Mouse (Mus musculus) heart, embryonic 10.5 days (tissue): ENCODE measurements around the gene Cd37. TPM values are rescaled to one million over a fixed set of nuclear protein-coding genes. Genes with fewer than 3 reads are reported as not detected.

Source experiments
- DNase-seq: peaks from one replicate; pipeline ENCODE4 v3.0.0-alpha.2; 2017; ENCODE audit warnings: low spot score
- H3K27ac ChIP-seq: fragments of 300-500 bp; sonication (generic); 2 replicates; pipeline ENCODE4 v1.5.1; 2016; ENCODE audit warnings: mild to moderate bottlenecking
- H3K27me3 ChIP-seq: fragments of 300-500 bp; sonication (generic); 2 replicates; pipeline ENCODE4 v1.6.1; 2016; ENCODE audit warnings: mild to moderate bottlenecking; ENCODE audit not compliant: poor library complexity, insufficient read depth, severe bottlenecking
- H3K36me3 ChIP-seq: fragments of 300-500 bp; sonication (generic); 2 replicates; pipeline ENCODE4 v1.6.1; 2016; ENCODE audit warnings: mild to moderate bottlenecking, moderate library complexity
- H3K4me1 ChIP-seq: fragments of 300-500 bp; sonication (generic); 2 replicates; pipeline ENCODE4 v1.6.1; 2016; ENCODE audit warnings: mild to moderate bottlenecking
- H3K4me3 ChIP-seq: fragments of 300-500 bp; sonication (generic); 2 replicates; pipeline ENCODE4 v1.5.1; 2016; ENCODE audit warnings: mild to moderate bottlenecking, moderate library complexity
- H3K9me3 ChIP-seq: fragments of 300-500 bp; sonication (generic); 2 replicates; pipeline ENCODE4 v1.6.1; 2016; ENCODE audit warnings: mild to moderate bottlenecking, moderate library complexity
- WGBS: fragments of 180-500 bp; shearing (Covaris S2); methylation state at CpG from one replicate; pipeline ENCODE4 v1.1.7; 2016; 5-methylcytosine and 5-hydroxymethylcytosine counted together
- polyA plus RNA-seq: library from polyadenylated mRNA; unstranded; fragments of >200 nt; fragmentation: Nextera tagmentation; extraction: Ambion mirVana; gene quantifications from 2 replicates; pipeline ENCODE4 v1.2.1, GENCODE M21; 2016

Cd37 gene
- polyA plus RNA-seq, 1 experiment from 2014 or later, result 2.3 TPM

DNA sequence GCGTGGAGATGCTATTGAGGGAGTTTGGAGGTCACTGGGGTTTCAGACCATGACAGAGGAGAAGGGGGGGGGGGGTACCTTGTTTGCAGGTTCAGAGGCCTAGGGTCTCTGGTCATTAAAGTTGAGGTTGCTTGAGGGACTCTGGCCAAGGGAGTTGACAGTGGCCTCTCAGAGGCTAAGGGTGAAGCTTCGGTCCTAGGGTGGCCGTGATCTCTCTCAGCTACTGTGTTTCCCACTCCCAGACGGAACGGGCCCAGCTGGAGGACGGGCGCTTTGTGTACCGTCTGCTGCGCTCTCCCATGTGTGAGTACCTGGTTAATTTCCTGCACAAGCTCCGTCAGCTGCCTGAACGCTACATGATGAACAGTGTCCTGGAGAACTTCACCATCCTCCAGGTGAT lies 7.0 kb downstream of the Cd37 start:
- Histone ChIP-seq H3K27ac (no peak overlapping the region), H3K4me1 (peaks cover 44% of the 10 kb centered on the region), H3K36me3 (peaks cover 59% of the 10 kb centered on the region), H3K27me3 (peaks cover 11% of the 10 kb centered on the region), H3K9me3 (no peaks in the 10 kb centered on the region), H3K4me3 (no peak overlapping the region)
- peak; percentile 69 for DNase-seq
- WGBS, result 84% methylated on average over 11 of the region's 11 CpGs

DNA sequence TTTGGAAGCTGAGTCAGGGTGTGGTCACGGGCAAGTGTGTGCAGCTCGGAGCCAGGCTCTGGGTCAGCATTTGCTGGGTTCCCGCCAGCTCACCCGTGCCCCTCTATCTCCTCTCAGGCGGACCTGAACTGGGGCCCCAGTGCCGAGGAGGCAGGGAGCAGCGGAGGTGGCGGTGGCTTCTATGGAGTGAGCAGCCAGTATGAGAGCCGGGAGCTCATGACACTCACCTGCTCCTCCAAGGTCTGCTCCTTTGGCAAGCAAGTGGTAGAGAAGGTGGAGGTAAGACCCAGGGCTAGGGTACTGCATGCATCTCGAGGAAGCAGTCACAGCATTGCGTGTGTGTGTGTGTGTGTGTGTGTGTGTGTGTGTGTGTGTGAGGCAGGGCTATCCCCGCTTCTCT lies 7.7 kb downstream of the Cd37 start:
- peaks cover 4% of the 10 kb centered on the region; the same call in 1 of the 2 replicates for H3K27me3 ChIP-seq
- no peak overlapping the region for H3K4me3 ChIP-seq
- no peaks in the 10 kb centered on the region for H3K9me3 ChIP-seq
- WGBS, result 89% methylated on average over 12 of the region's 12 CpGs
- peak; percentile 71 for DNase-seq
- H3K36me3 ChIP-seq, result peaks cover 66% of the 10 kb centered on the region
- no peak overlapping the region for H3K27ac ChIP-seq
- peaks cover 43% of the 10 kb centered on the region for H3K4me1 ChIP-seq

DNA sequence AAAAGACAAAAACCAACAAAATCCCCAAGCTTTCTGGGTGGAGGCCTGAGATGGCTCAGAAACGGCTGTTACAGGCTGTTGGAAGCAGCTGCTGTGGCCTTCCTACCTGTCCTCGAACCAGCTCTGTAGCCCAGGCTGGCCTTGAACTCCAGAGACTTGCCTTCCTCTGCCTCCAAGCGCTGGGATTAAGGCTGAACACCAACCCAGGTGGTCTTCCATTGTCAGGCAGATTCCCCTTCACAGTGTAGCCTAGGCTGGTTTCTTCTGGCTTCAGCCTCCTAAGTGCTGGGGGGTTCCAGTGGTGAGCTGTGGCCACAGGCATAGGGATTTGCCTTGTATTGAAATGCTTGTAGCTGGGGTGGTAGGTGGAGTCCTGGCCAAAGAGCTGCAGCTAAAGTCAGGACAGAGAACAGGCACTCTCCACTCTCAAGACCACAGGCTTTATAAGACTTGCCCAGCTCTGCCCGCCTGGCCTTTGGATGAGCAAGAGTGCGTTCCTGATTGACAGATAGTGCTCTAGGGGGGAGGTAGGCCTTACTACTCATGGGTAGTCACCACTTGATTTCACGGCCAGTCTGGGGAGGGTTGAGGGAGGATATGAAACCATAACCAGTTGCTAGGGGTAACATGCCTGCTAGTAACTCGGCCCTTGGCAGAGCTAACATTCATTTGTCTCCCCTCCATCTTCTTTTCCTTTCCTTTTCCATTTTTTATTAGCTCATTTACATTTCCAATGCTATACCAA lies 9.3 kb downstream of the Cd37 start:
- H3K36me3 ChIP-seq, result peaks cover 82% of the 10 kb centered on the region
- WGBS, result 84% methylated on average over 7 of the region's 7 CpGs
- H3K4me1 ChIP-seq, result peaks cover 29% of the 10 kb centered on the region
- H3K9me3 ChIP-seq, result no peaks in the 10 kb centered on the region
- no peaks in the 10 kb centered on the region for H3K27me3 ChIP-seq
- no peak overlapping the region for H3K4me3 ChIP-seq
- no peak overlapping the region for H3K27ac ChIP-seq
- DNase-seq, result peak; percentile 61

GRCm38 (mm10) chr7:45229046-45229445 lies 9.9 kb downstream of the Cd37 start:
- 90% methylated on average over 8 of the region's 8 CpGs for WGBS
- H3K36me3 ChIP-seq, result peaks cover 88% of the 10 kb centered on the region
- H3K27me3 ChIP-seq, result no peaks in the 10 kb centered on the region
- peak; percentile 72 for DNase-seq
- H3K4me1 ChIP-seq, result peaks cover 23% of the 10 kb centered on the region
- H3K4me3 ChIP-seq, result no peak overlapping the region
- no peak overlapping the region for H3K27ac ChIP-seq
- no peaks in the 10 kb centered on the region for H3K9me3 ChIP-seq

- Histone ChIP-seq H3K36me3 (peaks cover 93% of the 10 kb centered on the region), H3K27me3 (no peaks in the 10 kb centered on the region), H3K9me3 (no peaks in the 10 kb centered on the region), H3K4me3 (no peak overlapping the region), H3K27ac (no peak overlapping the region), H3K4me1 (peaks cover 18% of the 10 kb centered on the region)
- 93% methylated on average over 18 of the region's 18 CpGs for WGBS
- peak; percentile 66 for DNase-seq
These were observed 10.4 kb downstream of the Cd37 start for GRCm38 (mm10) chr7:45228548-45228947.

GRCm38 (mm10) chr7:45226421-45226820 lies 12.5 kb downstream of the Cd37 start:
- H3K4me3 ChIP-seq, result no peak overlapping the region
- H3K9me3 ChIP-seq, result no peaks in the 10 kb centered on the region
- H3K27me3 ChIP-seq, result no peaks in the 10 kb centered on the region
- peak; percentile 65 for DNase-seq
- WGBS, result 94% methylated on average over 5 of the region's 5 CpGs
- 0 out of 2 replicates have a peak, but pooled peaks cover 4% of the 10 kb centered on the region for H3K4me1 ChIP-seq
- H3K27ac ChIP-seq, result no peak overlapping the region
- H3K36me3 ChIP-seq, result peaks cover 96% of the 10 kb centered on the region

GRCm38 (mm10) chr7:45224826-45225225 lies 14.1 kb downstream of the Cd37 start:
- DNase-seq, result peak; percentile 39
- Histone ChIP-seq H3K9me3 (no peaks in the 10 kb centered on the region), H3K27ac (no peak overlapping the region), H3K36me3 (peaks cover 100% of the 10 kb centered on the region), H3K27me3 (no peaks in the 10 kb centered on the region), H3K4me1 (peaks cover 7% of the 10 kb centered on the region; the same call in 1 of the 2 replicates), H3K4me3 (no peak overlapping the region)
- WGBS, result 94% methylated on average over 7 of the region's 7 CpGs

DNA sequence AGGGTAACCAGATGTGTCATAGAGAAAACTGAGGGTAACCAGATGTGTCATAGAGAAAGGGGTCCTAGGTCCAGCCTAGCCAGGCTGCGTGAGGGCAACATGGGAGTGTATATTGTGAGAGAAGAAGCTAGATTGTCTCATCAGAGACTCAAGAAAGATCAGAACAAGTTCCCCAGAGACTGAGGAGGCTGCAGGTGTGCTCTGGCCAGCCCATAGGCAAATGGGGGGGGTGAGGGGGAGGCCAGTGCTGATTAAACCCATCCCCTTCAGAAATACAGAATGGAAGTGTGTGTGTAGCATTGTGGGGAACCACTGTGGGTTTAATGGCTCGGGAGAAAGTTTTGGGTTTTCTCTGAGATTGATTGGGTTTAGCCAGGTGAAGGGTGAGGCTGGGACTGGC lies 17.2 kb downstream of the Cd37 start:
- Histone ChIP-seq H3K9me3 (no peaks in the 10 kb centered on the region), H3K4me3 (no peak overlapping the region), H3K27ac (no peak overlapping the region), H3K36me3 (peaks cover 96% of the 10 kb centered on the region), H3K27me3 (no peaks in the 10 kb centered on the region), H3K4me1 (peaks cover 34% of the 10 kb centered on the region)
- 84% methylated on average over 2 of the region's 2 CpGs for WGBS
- DNase-seq, result no peak

GRCm38 (mm10) chr7:45216442-45217183 lies 22.3 kb downstream of the Cd37 start:
- under 1% methylated on average over 13 of the region's 13 CpGs for WGBS
- Histone ChIP-seq H3K27ac (peak overlapping the region; percentile 96), H3K36me3 (peaks cover 46% of the 10 kb centered on the region), H3K4me1 (peaks cover 51% of the 10 kb centered on the region), H3K27me3 (peaks cover 8% of the 10 kb centered on the region), H3K9me3 (no peaks in the 10 kb centered on the region), H3K4me3 (peak overlapping the region; percentile 93)
- DNase-seq, result peak; percentile 92

DNA sequence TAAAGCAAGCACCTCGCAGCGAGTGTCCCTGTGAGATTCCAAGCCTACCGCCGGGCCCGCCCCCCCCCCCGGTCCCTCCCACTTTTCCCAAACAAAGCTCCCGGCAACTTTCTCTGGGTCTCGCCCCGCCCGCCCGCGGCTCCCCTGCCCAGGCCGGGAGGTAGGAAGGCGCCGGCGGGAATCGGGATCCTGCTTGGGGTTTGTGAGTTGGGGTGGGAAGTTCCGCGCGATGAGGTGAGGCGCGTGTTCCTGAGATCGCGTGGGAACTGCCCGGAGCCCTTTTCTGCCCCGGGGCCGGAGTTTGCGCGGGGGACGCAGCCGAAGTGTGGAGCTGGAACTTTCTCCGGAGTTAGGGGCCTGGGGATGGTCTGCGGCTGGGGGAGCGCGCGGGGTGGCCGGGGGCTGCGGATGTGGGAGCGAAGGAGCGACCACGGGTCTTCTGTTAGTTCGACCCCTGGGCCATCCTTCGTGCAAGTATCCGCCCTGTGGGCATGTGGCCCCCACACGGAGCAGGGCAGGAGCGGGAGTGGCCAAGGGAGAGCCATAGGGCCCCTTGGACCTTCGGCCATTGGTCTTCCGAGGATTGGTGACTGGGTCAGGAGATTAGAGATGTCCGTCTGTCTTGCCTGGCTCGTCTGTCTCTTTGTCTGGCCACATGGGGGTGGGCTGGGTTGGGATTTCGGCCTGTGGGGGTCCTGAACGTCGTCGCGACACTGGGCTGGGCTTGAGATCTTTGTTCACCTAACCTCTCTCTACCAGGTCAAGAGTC lies 23.1 kb downstream of the Cd37 start, which contains the start of gene Tead2:
TSS of gene Tead2 (plus strand) at position 81 of the 769 bp plus-strand sequence.
- peaks cover 58% of the 10 kb centered on the region for H3K4me1 ChIP-seq
- under 1% methylated on average over 55 of the region's 55 CpGs for WGBS
- no peaks in the 10 kb centered on the region for H3K9me3 ChIP-seq

DNA sequence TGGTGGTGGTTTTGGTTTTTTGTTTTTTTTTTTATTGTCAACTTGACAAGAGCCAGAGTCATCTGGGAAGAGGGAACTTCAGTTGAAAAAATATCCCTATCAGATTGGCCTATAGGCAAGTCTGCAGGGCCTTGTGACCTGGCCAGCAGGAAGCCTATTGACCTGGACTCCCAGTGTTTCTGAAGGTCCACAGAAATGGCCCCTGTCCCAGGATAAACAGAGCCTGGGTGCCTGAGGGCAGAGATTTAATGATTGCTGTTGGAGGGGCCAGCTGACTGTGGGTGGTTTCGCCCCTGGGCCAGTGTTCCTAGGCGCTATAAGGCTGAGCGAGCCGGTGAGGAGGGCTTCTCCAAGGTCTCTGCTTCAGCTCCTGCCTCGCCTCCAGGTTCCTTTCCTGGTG lies 25.2 kb downstream of the Cd37 start:
- H3K27ac ChIP-seq, result no peak overlapping the region
- WGBS, result 51% methylated on average over 5 of the region's 5 CpGs

More for the DNA sequence above, 23.1 kb downstream of the Cd37 start, which contains the start of gene Tead2:
- Histone ChIP-seq H3K27ac (peak within 1 kb of the TSS; percentile 96), H3K36me3 (peaks cover 38% of the 10 kb centered on the region), H3K4me3 (peak within 1 kb of the TSS; percentile 93), H3K27me3 (peaks cover 16% of the 10 kb centered on the region)
- peak; percentile 89 for DNase-seq

GRCm38 (mm10) chr7:45212356-45212755 lies 26.6 kb downstream of the Cd37 start:
- Histone ChIP-seq H3K27me3 (peaks cover 35% of the 10 kb centered on the region), H3K27ac (no peak overlapping the region), H3K4me1 (peaks cover 31% of the 10 kb centered on the region), H3K4me3 (peak overlapping the region; percentile 45; the same call in 1 of the 2 replicates), H3K9me3 (no peaks in the 10 kb centered on the region), H3K36me3 (peaks cover 3% of the 10 kb centered on the region)
- no peak for DNase-seq
- WGBS, result 72% methylated on average over 7 of the region's 7 CpGs

More for the DNA sequence above, 25.2 kb downstream of the Cd37 start:
- no peak overlapping the region for H3K4me3 ChIP-seq
- H3K36me3 ChIP-seq, result peaks cover 17% of the 10 kb centered on the region
- DNase-seq, result no peak
- peaks cover 35% of the 10 kb centered on the region for H3K27me3 ChIP-seq
- no peaks in the 10 kb centered on the region for H3K9me3 ChIP-seq
- H3K4me1 ChIP-seq, result peaks cover 42% of the 10 kb centered on the region
